Mouse (Mus musculus): ENCODE results near the gene Phgdh. TPM values are rescaled to one million over a fixed set of nuclear protein-coding genes. Genes with fewer than 3 reads are reported as not detected.

Phgdh gene
- total RNA-seq, 1 experiment = 162 TPM

DNA sequence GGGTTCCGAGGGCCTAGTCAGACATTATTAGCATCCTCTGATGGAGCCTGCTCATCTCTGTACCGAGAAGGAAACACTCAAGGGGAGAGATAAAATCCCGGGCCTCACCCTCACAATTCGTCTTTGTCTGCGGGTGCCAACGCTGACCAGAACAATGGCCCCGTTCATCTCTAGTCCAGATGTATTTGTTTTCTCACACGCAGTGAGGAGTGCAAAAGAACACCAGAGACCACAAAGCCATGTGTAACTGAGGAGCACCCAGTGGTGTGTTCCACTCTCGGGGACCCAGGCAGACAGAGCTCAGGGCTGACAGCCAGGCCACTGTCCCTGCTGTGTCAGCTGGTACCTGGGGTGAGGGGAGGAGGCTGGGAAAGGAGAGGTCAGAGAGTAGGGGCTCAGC is 15.6 kb downstream of the Phgdh start:
- Histone ChIP-seq H3K4me1 (ENCODE audit: control insufficient read depth in 2 of 2, insufficient read depth in 2 of 2, low read length in 2 of 2, poor library complexity in 1 of 2) (no peaks in the 10 kb centered on the region), H3K4me3 (ENCODE audit: insufficient read depth in 1 of 2, low read depth in 1 of 2, low read length in 2 of 2, poor library complexity in 1 of 2, severe bottlenecking in 1 of 2) (no peak overlapping the region), H3K9ac (ENCODE audit: insufficient read depth, low read depth, low read length, poor library complexity, severe bottlenecking) (no peak overlapping the region), H3K27ac (ENCODE audit: insufficient read depth, low read depth, low read length, poor library complexity, severe bottlenecking) (no peak overlapping the region), H3K9me3 (ENCODE audit: control insufficient read depth, insufficient read depth, low read depth, low read length) (no peaks in the 10 kb centered on the region), H3K36me3 (ENCODE audit: control insufficient read depth, insufficient read depth, low read length, poor library complexity, severe bottlenecking) (peaks cover 69% of the 10 kb centered on the region)
- no peak for DNase-seq (ENCODE audit: low read depth, low spot score)
- TF ChIP-seq CHD2 (IDR thresholded peaks at IDR 0.05; ENCODE audit: low read depth, low read length) (no peak), ZC3H11A (IDR thresholded peaks at IDR 0.05; ENCODE audit: borderline replicate concordance, low read depth, low read length) (no peak), HCFC1 (IDR thresholded peaks at IDR 0.05; ENCODE audit: borderline replicate concordance, insufficient read depth, low read length) (no peak), MAFK (IDR thresholded peaks at IDR 0.05; ENCODE audit: insufficient read depth, low read depth, low read length) (no peak), ZNF384 (IDR thresholded peaks at IDR 0.05; ENCODE audit: low read depth, low read length) (no peak)
- in situ Hi-C loops (cut with MboI; ENCODE audit: low sequenced_read_pairs in 2 of 2, unreplicated experiment in 2 of 2) = no loop called here

GRCm38 (mm10) chr3:98322209-98322608 is 17.6 kb downstream of the Phgdh start:
- no peak overlapping the region for H3K27ac ChIP-seq (ENCODE audit: insufficient read depth, low read depth, low read length, poor library complexity, severe bottlenecking)

GRCm38 (mm10) chr3:98319190-98319589 is 20.6 kb downstream of the Phgdh start:
- no peak for TF ChIP-seq CHD2 (IDR thresholded peaks at IDR 0.05; ENCODE audit: low read depth, low read length)
- no peak for TF ChIP-seq ZNF384 (IDR thresholded peaks at IDR 0.05; ENCODE audit: low read depth, low read length)
- TF ChIP-seq MAFK (IDR thresholded peaks at IDR 0.05; ENCODE audit: insufficient read depth, low read depth, low read length) = no peak
- TF ChIP-seq ZC3H11A (IDR thresholded peaks at IDR 0.05; ENCODE audit: borderline replicate concordance, low read depth, low read length) = no peak
- no peak for TF ChIP-seq HCFC1 (IDR thresholded peaks at IDR 0.05; ENCODE audit: borderline replicate concordance, insufficient read depth, low read length)
- H3K4me1 ChIP-seq (ENCODE audit: control insufficient read depth in 2 of 2, insufficient read depth in 2 of 2, low read length in 2 of 2, poor library complexity in 1 of 2) = no peaks in the 10 kb centered on the region
- H3K4me3 ChIP-seq (ENCODE audit: insufficient read depth in 1 of 2, low read depth in 1 of 2, low read length in 2 of 2, poor library complexity in 1 of 2, severe bottlenecking in 1 of 2) = no peak overlapping the region
- peaks cover 51% of the 10 kb centered on the region for H3K36me3 ChIP-seq (ENCODE audit: control insufficient read depth, insufficient read depth, low read length, poor library complexity, severe bottlenecking)
- H3K9ac ChIP-seq (ENCODE audit: insufficient read depth, low read depth, low read length, poor library complexity, severe bottlenecking) = no peak overlapping the region
- no peak for DNase-seq (ENCODE audit: low read depth, low spot score)
- no peaks in the 10 kb centered on the region for H3K9me3 ChIP-seq (ENCODE audit: control insufficient read depth, insufficient read depth, low read depth, low read length)
- in situ Hi-C loops (cut with MboI; ENCODE audit: low sequenced_read_pairs in 2 of 2, unreplicated experiment in 2 of 2) = loop anchor here in 1 of 2 experiments (10.0 kb wide), 1 partner anchor 144 kb away; no protein-coding TSS in a partner anchor
- no peak overlapping the region for H3K27ac ChIP-seq (ENCODE audit: insufficient read depth, low read depth, low read length, poor library complexity, severe bottlenecking)

More at GRCm38 (mm10) chr3:98322209-98322608, 17.6 kb downstream of the Phgdh start:
- H3K4me3 ChIP-seq (ENCODE audit: insufficient read depth in 1 of 2, low read depth in 1 of 2, low read length in 2 of 2, poor library complexity in 1 of 2, severe bottlenecking in 1 of 2) = no peak overlapping the region
- peaks cover 62% of the 10 kb centered on the region for H3K36me3 ChIP-seq (ENCODE audit: control insufficient read depth, insufficient read depth, low read length, poor library complexity, severe bottlenecking)
- H3K9me3 ChIP-seq (ENCODE audit: control insufficient read depth, insufficient read depth, low read depth, low read length) = no peaks in the 10 kb centered on the region
- in situ Hi-C loops (cut with MboI; ENCODE audit: low sequenced_read_pairs in 2 of 2, unreplicated experiment in 2 of 2) = no loop called here
- TF ChIP-seq MAFK (IDR thresholded peaks at IDR 0.05; ENCODE audit: insufficient read depth, low read depth, low read length) = no peak
- DNase-seq (ENCODE audit: low read depth, low spot score) = no peak
- no peaks in the 10 kb centered on the region for H3K4me1 ChIP-seq (ENCODE audit: control insufficient read depth in 2 of 2, insufficient read depth in 2 of 2, low read length in 2 of 2, poor library complexity in 1 of 2)
- no peak overlapping the region for H3K9ac ChIP-seq (ENCODE audit: insufficient read depth, low read depth, low read length, poor library complexity, severe bottlenecking)

DNA sequence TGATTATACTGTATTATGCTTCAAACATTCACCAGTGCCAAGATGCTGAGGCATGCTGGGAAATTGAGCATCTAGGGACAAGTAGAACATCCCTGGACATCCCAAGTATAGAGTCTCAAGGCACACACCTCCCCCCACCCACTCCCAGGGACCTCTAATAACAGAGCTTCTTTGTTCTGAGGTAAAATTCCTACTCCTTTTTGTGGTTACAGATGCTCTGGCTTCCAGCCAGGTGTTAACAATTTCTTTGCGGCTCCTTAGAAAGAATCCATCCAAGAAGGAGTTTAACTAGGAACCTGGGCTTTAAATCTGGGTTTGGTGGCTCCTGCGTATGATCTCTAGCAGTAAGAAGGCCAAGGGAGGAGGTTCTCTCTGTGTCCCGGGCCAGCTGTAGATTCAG is 22.6 kb downstream of the Phgdh start:
- Histone ChIP-seq H3K9me3 (ENCODE audit: control insufficient read depth, insufficient read depth, low read depth, low read length) (no peaks in the 10 kb centered on the region), H3K4me1 (ENCODE audit: control insufficient read depth in 2 of 2, insufficient read depth in 2 of 2, low read length in 2 of 2, poor library complexity in 1 of 2) (no peaks in the 10 kb centered on the region; a peak in 1 of 4 replicates), H3K4me3 (ENCODE audit: insufficient read depth in 1 of 2, low read depth in 1 of 2, low read length in 2 of 2, poor library complexity in 1 of 2, severe bottlenecking in 1 of 2) (no peak overlapping the region), H3K27ac (ENCODE audit: insufficient read depth, low read depth, low read length, poor library complexity, severe bottlenecking) (no peak overlapping the region), H3K36me3 (ENCODE audit: control insufficient read depth, insufficient read depth, low read length, poor library complexity, severe bottlenecking) (peaks cover 41% of the 10 kb centered on the region), H3K9ac (ENCODE audit: insufficient read depth, low read depth, low read length, poor library complexity, severe bottlenecking) (no peak overlapping the region)
- in situ Hi-C loops (cut with MboI; ENCODE audit: low sequenced_read_pairs in 2 of 2, unreplicated experiment in 2 of 2) = loop anchor here in 1 of 2 experiments (10.0 kb wide), 1 partner anchor 142 kb away; no protein-coding TSS in a partner anchor
- TF ChIP-seq MAFK (IDR thresholded peaks at IDR 0.05; ENCODE audit: insufficient read depth, low read depth, low read length) (no peak), HCFC1 (IDR thresholded peaks at IDR 0.05; ENCODE audit: borderline replicate concordance, insufficient read depth, low read length) (no peak), ZC3H11A (IDR thresholded peaks at IDR 0.05; ENCODE audit: borderline replicate concordance, low read depth, low read length) (no peak), CHD2 (IDR thresholded peaks at IDR 0.05; ENCODE audit: low read depth, low read length) (no peak), ZNF384 (IDR thresholded peaks at IDR 0.05; ENCODE audit: low read depth, low read length) (no peak)
- no peak for DNase-seq (ENCODE audit: low read depth, low spot score)

DNA sequence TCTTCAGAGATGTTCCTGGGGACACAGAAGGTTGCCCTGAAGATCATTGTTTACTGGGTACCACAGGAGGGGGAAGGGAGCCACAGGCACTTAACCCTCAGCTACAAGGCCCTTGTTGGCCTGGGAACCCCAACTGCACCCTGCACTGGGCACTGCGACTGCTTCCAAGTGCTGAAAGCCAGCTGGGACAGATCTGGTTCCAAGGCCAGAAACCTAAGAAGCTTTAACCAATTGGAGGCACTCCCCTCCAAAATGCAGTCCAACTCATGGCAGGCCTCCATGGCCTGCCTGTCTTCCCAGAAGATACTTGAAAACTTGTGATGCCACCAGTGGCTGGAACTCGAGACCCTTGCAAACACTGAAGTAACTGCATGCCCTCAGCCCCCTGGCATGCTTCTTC is 24.6 kb downstream of the Phgdh start:
- in situ Hi-C loops (cut with MboI; ENCODE audit: low sequenced_read_pairs in 2 of 2, unreplicated experiment in 2 of 2) = loop anchor here in 1 of 2 experiments (10.0 kb wide), 1 partner anchor 140 kb away; no protein-coding TSS in a partner anchor
- DNase-seq (ENCODE audit: low read depth, low spot score) = no peak
- Histone ChIP-seq H3K4me3 (ENCODE audit: insufficient read depth in 1 of 2, low read depth in 1 of 2, low read length in 2 of 2, poor library complexity in 1 of 2, severe bottlenecking in 1 of 2) (no peak overlapping the region), H3K36me3 (ENCODE audit: control insufficient read depth, insufficient read depth, low read length, poor library complexity, severe bottlenecking) (peaks cover 30% of the 10 kb centered on the region), H3K9ac (ENCODE audit: insufficient read depth, low read depth, low read length, poor library complexity, severe bottlenecking) (no peak overlapping the region), H3K27ac (ENCODE audit: insufficient read depth, low read depth, low read length, poor library complexity, severe bottlenecking) (no peak overlapping the region), H3K4me1 (ENCODE audit: control insufficient read depth in 2 of 2, insufficient read depth in 2 of 2, low read length in 2 of 2, poor library complexity in 1 of 2) (no peaks in the 10 kb centered on the region; a peak in 1 of 4 replicates), H3K9me3 (ENCODE audit: control insufficient read depth, insufficient read depth, low read depth, low read length) (no peaks in the 10 kb centered on the region)
- TF ChIP-seq ZC3H11A (IDR thresholded peaks at IDR 0.05; ENCODE audit: borderline replicate concordance, low read depth, low read length) (no peak), HCFC1 (IDR thresholded peaks at IDR 0.05; ENCODE audit: borderline replicate concordance, insufficient read depth, low read length) (no peak), ZNF384 (IDR thresholded peaks at IDR 0.05; ENCODE audit: low read depth, low read length) (no peak), CHD2 (IDR thresholded peaks at IDR 0.05; ENCODE audit: low read depth, low read length) (no peak), MAFK (IDR thresholded peaks at IDR 0.05; ENCODE audit: insufficient read depth, low read depth, low read length) (no peak)

Measured in ES-E14 (cell line).